Mouse (Mus musculus): ENCODE data around the gene Acin1. TPM values are rescaled to one million over a fixed set of nuclear protein-coding genes. Genes with fewer than 3 reads are reported as not detected.
"Not testable (repeated sequence)": the region's sequence is repeated elsewhere in the genome, so short reads cannot be mapped to it uniquely, and the experiment has no call there.

The Acin1 gene
- total RNA-seq, 2 experiments from 2014 or later = 208 to 213 TPM

GRCm38 (mm10) chr14:54644294-54644693 is 42.4 kb downstream of the Acin1 start:
- DNase-seq (ENCODE audit: low spot score in 2 of 2) = no peak

GRCm38 (mm10) chr14:54643011-54643410 is 43.7 kb downstream of the Acin1 start:
- no peak for DNase-seq (ENCODE audit: low spot score in 2 of 2)

GRCm38 (mm10) chr14:54642224-54642944 is 44.3 kb downstream of the Acin1 start:
- DNase-seq (ENCODE audit: low spot score in 2 of 2) = peak in 1 of 2 experiments; percentile 36

DNA sequence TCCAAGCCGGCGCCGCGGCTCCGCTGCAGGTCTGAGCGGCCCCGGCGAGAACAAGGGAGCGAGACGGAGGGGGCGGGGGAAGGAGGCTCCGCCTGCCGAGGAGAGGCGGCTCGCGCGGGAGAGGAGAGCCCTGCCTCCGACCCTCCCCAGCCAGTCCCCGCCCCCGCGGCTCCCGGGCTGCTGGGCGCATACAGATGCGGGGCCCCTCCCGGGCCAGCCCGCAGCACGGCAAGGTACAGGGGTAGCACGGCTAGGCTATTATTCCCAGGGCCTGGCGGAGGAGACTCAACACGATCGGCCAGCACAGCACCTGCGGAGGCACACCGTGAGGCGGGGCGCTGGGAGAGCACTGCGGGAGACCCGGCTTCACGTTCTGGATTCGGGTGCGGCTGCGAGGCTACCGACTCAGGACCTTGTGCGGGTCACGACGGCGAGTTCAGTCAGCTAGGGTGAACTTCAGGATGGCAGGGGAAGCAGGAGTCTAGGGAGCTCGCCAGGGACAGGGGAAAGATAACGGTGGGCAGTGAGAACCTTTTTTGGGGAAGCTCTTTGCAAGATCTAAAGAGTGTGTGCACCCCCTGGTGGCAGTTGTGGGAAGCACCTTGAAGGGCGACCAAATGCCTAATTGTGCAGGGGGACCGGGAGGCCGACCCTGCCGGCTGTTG is 45.3 kb downstream of the Acin1 start, which contains the start of gene Cdh24:
Cdh24 (minus strand) TSS at position 60 of the 665 bp plus-strand sequence.
- peak; percentile 95 to 96 for DNase-seq (ENCODE audit: low spot score in 2 of 2)

DNA sequence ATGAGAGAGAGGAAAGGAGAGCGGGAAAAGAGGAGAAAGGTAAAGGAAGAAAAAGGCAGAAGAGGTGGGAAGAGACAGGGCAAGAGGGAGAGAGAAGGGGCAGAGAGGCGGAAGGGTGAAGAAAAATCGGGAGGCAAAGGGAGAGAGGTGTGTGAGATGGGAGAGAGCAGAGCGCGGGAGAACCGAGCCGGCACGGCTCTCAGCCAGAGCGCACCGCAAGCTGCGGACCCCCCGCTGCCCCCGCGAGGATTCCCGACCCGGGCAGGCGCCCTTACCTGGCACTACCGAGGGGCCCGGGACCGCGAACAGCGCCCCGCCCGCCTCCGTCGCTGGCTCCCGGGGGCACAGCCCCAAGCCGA is 45.8 kb downstream of the Acin1 start, which contains the start of gene Gm17606:
Gm17606 (plus strand) TSS at position 7 of the 359 bp plus-strand sequence.
- DNase-seq (ENCODE audit: low spot score in 2 of 2) = no peak

GRCm38 (mm10) chr14:54640121-54640520 is 46.6 kb downstream of the Acin1 start:
- DNase-seq (ENCODE audit: low spot score in 2 of 2) = no peak

GRCm38 (mm10) chr14:54638210-54638609 is 48.5 kb downstream of the Acin1 start:
- DNase-seq (ENCODE audit: low spot score in 2 of 2) = peak; percentile 43 to 65

GRCm38 (mm10) chr14:54636954-54637353 is 49.8 kb downstream of the Acin1 start:
- DNase-seq (ENCODE audit: low spot score in 2 of 2) = peak; percentile 65 to 67

- DNase-seq (ENCODE audit: low spot score in 2 of 2) = no peak
Measured at GRCm38 (mm10) chr14:54634182-54634581, 52.5 kb downstream of the Acin1 start.

DNA sequence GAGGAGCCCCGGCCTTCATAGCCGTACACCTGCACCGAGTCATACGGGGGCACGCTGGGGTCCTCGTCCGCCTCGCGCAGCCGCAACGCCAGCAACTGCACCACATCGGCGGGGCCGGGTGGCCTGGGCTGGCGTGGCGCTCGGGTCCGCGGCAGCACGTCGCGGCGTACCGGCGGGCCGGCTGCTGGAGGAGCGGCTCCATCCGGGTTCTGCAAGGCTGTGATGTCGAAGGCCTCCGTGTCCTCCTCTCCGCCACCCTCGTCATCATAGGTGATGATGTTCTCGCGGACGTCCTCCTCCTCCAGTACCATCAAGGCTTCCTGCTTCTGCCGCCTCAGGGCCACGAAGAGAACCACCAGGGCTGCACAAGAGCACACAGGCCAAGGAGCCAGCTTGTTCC is 54.5 kb downstream of the Acin1 start:
- no peak for DNase-seq (ENCODE audit: low spot score in 2 of 2)

DNA sequence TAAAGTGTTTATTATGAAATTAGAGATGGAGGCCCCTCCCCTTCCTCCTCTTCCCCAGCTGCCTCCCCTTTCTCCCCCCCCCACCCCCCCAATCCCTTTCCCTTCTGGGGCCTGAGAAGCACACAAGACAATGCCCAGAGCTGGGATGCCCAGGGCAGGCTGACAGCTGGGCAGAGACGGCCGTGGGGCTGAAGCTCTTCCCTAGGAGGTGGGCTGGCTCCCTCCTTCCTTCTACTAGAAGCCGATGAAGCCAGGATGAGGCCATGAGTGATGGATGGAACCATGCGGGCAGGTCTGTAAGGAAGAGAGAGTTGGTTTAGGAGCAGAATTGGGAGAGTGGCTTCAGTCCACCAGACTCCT is 55.5 kb downstream of the Acin1 start:
- no peak for DNase-seq (ENCODE audit: low spot score in 2 of 2)

DNA sequence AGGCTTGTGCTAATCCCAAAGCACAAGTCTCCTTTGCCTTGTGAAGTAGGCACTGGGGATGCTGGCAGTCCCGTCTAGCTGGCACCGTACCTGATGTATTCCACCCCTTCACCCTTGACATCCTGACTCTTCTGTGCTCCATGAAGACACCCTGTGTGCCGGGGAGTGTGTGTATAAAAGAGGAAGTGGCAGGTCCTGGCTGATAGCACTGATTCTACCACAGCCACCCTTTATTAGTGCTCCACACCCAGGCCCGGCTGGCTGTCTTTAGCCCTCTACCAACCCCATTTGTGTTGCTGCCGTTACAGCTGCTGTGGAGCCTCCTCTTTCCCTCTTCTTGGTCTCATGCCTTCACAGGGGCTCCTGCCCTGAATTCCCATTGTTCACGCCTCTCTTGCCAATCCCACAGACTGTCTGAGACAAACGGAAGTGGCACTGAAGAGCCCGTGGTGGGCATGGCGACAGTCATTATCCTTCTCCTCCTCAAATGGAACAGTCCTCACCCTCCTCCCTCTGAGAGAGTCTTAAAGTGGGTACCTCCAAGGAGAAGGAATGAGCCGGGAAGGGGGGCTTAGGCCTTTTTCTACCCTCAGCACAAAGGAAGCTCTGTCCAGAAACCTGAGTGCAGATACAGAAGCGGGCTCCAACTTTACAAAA is 56.0 kb downstream of the Acin1 start:
- DNase-seq (ENCODE audit: low spot score in 2 of 2) = peak in 1 of 2 experiments; percentile 24

DNA sequence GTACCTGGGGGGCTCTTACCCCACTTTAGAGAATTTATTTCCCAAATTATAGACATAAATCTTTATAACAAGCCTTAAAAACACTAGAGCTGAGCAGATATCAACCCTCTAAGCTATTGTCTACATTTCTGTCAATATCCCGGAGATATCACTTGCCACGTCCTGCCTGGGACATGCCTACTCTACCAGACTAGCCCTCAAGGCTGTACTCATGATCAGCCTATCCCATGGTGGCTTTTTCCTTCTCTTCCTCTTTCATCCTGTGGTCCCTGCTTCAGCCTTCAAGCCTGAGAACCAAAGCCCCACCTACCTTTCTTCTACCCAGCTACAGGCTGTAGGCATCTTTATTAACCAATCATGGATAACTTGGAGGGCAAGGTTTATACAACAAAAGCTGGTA is 56.9 kb downstream of the Acin1 start:
- no peak for DNase-seq (ENCODE audit: low spot score in 2 of 2)

DNA sequence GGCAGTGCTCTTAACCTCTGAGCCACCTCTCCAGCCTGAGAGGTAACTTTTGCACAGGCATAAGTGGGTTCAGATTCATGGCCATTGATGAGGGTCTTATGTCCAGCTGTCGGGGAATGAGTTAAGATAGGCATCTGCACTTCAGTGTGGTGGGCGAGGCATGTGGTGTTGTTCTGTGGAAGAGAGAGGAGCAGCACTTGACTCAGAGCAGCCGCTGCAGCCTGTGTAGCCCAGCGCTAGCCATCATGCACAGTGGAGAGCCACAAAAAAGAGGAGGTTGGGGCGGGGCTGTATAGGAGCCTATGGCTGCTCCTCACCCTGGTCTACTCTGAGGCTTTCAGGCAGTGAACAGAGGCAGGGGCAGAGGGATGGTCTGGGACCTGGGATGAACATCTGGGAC is 58.6 kb downstream of the Acin1 start:
- DNase-seq (ENCODE audit: low spot score in 2 of 2) = no peak

DNA sequence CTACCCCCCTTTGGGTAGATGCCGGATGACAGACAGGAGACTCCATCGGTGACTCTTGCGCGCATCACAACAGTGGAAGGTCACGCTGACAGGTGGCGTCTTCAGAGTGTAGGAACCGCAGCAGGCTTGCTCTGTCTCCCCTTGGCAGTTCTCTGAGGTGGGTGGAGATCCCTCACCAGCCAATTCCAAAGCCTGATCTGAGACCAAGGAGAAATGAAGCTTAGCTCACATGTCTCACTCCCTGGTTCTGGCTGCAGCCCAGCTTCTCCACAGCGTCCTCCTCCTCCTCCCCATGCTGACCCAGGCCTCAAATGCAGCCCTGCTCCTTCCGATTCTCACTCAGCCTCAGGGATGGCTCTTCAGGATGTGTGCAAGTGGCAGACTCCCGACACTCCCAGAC is 61.8 kb downstream of the Acin1 start:
- peak in 1 of 2 experiments; percentile 15 for DNase-seq (ENCODE audit: low spot score in 2 of 2)

GRCm38 (mm10) chr14:54623334-54623733 is 63.4 kb downstream of the Acin1 start:
- DNase-seq (ENCODE audit: low spot score in 2 of 2) = no peak

- no peak for DNase-seq (ENCODE audit: low spot score in 2 of 2)
Measured at GRCm38 (mm10) chr14:54621133-54621532, 65.6 kb downstream of the Acin1 start, which contains the start of gene Psmb11. Psmb11 (plus strand) TSS chr14:54621433.

GRCm38 (mm10) chr14:54617897-54618365 is 68.8 kb downstream of the Acin1 start, which contains the start of gene Psmb5:
Psmb5 (minus strand) TSS chr14:54618022.
- DNase-seq (ENCODE audit: low spot score in 2 of 2) = peak; percentile 89 to 90

- DNase-seq (ENCODE audit: low spot score in 2 of 2) = no peak
Measured at GRCm38 (mm10) chr14:54617152-54617896, 69.4 kb downstream of the Acin1 start.

- DNase-seq (ENCODE audit: low spot score in 2 of 2) = no peak
Measured at GRCm38 (mm10) chr14:54616226-54616825, 70.4 kb downstream of the Acin1 start.

- not testable (repeated sequence) for DNase-seq (ENCODE audit: low spot score in 2 of 2)
Measured at GRCm38 (mm10) chr14:54614130-54614529, 72.6 kb downstream of the Acin1 start.
